Mouse (Mus musculus) mammary gland, adult 2 months (tissue): ENCODE measurements around the gene Tmed6. TPM values are rescaled to one million over a fixed set of nuclear protein-coding genes. Genes with fewer than 3 reads are reported as not detected.

Source experiments
- polyA plus RNA-seq: library from polyadenylated mRNA; depleted of rRNA; stranded (reverse); fragments of >200 nt; gene quantifications from 2 replicates; pipeline ENCODE4 v1.2.3, GENCODE M21; 2012; ENCODE audit warnings: low replicate concordance; rRNA removed

Gene Tmed6
- not detected in 2 replicates for polyA plus RNA-seq

DNA sequence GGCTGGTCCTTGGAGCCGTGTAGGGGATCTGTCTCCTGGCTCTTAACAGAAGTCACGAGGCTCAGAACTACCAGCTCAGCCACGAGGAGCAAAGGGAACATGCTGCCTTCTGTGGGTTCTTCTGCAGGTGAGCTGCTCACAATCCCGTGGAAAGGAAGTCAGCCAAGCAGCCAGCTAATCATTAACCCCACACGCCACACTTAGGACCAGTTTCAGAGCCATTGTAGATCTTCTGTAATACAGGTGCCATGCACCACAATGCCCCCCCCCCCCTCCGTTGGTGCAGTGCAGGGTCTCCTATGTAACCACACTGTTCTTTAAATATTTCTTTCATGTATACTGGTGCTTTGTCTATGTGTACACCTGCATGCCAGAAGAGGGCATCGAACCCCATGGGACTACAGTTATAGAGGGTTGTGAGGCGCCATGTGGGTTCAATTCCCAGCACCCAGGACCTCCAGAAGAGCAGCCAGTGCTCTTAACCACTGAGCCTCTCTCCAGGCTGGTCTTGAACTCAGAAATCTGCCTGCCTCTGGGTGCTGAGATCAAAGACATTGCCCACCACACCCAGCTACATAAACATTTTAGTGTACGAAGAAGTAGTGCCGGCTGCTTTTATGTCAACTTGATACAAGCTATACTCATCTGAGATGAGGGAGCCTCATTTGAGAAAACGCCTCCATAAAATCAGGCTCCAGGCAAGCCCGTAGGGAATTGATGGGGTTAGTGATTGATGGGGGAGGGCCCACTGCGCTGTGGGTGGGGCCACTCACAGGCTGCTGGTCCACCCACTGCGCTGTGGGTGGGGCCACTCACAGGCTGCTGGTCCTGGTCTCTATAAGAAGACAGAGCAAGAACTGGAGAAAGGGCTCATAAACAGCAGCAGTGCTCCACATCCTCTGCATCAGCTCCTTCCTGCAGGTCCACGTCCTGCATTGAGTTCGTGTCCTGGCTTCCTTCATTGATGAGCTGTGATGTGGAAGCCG, at the start of gene Tmed6:
Tmed6 (minus strand) TSS at position 134 of the 986 bp plus-strand sequence.

GRCm38 (mm10) chr8:107096366-107097036, 31.1 kb upstream of the Tmed6 start, which contains the start of gene Terf2:
Gene Terf2 (minus strand): TSS chr8:107096547.

GRCm38 (mm10) chr8:107056076-107056972, 9.1 kb downstream of the Tmed6 start, which contains the start of the genes Cog8 and Nip7:
Gene Cog8 (minus strand): TSS chr8:107056689.
Gene Nip7 (plus strand): TSS chr8:107056877.

GRCm38 (mm10) chr8:107048061-107048941, 17.1 kb downstream of the Tmed6 start, which contains the start of gene Pdf:
Gene Pdf (minus strand): TSS chr8:107048614.

DNA sequence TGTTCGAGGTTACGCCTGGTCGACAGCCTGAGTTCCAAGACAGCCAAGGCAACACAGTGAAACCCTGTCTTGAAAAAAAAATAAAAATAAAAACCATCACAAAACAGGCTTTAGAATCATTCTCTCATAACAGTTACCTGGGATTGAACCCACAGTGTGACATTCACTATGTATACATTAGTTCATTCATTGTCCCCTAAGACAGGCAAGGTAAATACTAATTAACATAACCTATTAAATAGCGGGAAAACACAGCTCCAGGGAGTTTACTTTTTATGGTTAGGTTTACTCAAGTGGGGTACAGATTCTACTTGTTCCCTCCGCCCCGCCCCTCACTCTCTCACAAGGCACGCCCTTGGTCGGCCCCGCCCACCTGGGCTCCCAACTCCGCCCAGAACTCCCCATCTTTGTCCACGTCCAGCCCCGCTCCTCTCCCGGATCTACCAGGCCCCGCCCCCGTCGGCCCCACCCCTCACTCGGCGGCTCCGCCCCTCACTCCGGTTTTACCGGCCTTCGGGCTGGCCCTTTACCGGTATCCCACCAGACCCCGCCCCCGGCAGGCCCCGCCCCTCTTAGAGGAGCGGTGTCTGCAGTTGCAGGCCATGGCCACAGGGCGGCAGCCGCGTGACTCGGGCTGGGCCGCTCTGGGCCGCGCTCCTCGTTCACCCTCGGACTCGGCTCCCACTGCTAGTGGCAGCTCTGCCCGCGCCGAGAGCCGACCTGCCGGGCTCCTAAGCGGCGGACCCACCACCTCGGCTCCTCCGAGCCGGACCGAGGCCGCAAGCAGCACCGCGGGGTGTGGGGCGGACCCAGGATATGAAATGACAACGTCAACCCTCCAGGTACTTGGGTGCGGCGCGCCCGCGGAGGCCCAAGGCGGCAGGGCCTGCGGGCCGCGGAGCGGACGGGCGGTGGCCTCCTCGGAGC, 34.5 kb downstream of the Tmed6 start, which contains the start of gene Vps4a:
Vps4a (plus strand) TSS at position 573 of the 927 bp plus-strand sequence.

Other genes starting within 250 kb of the Tmed6 start
- 0.85 and 2.2 TPM in 2 replicates for gene Has3, start 195.4 kb downstream of the Tmed6 start, polyA plus RNA-seq
- 23.3 and 39.0 TPM in 2 replicates for gene Utp4, start 172.0 kb downstream of the Tmed6 start, polyA plus RNA-seq
- gene Sntb2, start 129.9 kb downstream of the Tmed6 start, polyA plus RNA-seq: 13.2 and 17.5 TPM in 2 replicates
- gene Vps4a, start 34.4 kb downstream of the Tmed6 start, polyA plus RNA-seq: 18.6 and 40.3 TPM in 2 replicates
- gene Pdf, start 17.0 kb downstream of the Tmed6 start, polyA plus RNA-seq: 27.9 and 65.8 TPM in 2 replicates
- gene Cog8, start 9.0 kb downstream of the Tmed6 start, polyA plus RNA-seq: 32.9 and 46.9 TPM in 2 replicates
- 18.2 and 18.7 TPM in 2 replicates for gene Nip7, start 8.8 kb downstream of the Tmed6 start, polyA plus RNA-seq
- 7.1 and 12.2 TPM in 2 replicates for gene Terf2, start 30.9 kb upstream of the Tmed6 start, polyA plus RNA-seq
- gene Cyb5b, start 85.0 kb upstream of the Tmed6 start, polyA plus RNA-seq: 106 and 141 TPM in 2 replicates
- gene Nfat5, start 227.8 kb upstream of the Tmed6 start, polyA plus RNA-seq: 16.6 and 28.8 TPM in 2 replicates